ENCODE assay signal across 8 mouse cellular contexts in the genomic region with DNA sequence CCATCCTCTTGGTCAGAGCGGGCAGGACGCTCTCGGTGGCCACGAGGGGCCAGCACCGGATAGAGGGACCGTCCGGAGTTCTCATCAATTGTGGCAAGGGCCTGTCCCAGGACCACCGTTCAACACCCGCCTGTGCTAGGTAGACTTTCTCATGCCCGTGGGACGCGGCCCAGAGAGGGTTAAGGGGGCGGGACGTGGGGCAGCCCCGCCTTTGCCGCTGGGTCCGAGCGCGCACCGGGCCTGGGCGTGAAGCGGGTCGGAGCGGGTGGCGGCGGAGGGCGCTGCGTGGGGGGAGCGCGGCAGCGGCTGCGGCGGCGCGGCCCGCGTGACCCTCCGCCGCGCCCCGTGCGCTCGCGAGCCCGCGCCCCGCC. TPM values are rescaled to one million over a fixed set of nuclear protein-coding genes. Genes with fewer than 3 reads are reported as not detected.
DNase-seq lines count a peak whose midpoint lies in the region; ATAC-seq and TF ChIP-seq lines count a peak whose summit lies in the region.

A gene (plus strand): TSS at position 232 of the 371 bp plus-strand sequence.

- H3K27ac ChIP-seq in embryonic facial prominence, embryonic 15.5 days (replicated peaks): peak within 1 kb of the TSS; percentile 80
- peak within 1 kb of the TSS; percentile 86 for H3K27ac ChIP-seq in heart, embryonic 10.5 days
- 0 out of 2 replicates have a peak within 1 kb of the TSS, but pooled peaks have one; percentile 20 for H3K27ac ChIP-seq in liver, embryonic 12.5 days
- 0 out of 2 replicates have a peak within 1 kb of the TSS, but pooled peaks have one; percentile 1 for H3K27ac ChIP-seq in thymus, adult 2 months (ENCODE audit: control insufficient read depth, insufficient read depth, low read length)

- peaks cover 7% of the 10 kb centered on the region; the same call in 1 of the 2 replicates for H3K27me3 ChIP-seq in embryonic facial prominence, embryonic 15.5 days
- peaks cover 53% of the 10 kb centered on the region for H3K27me3 ChIP-seq in heart, embryonic 10.5 days (ENCODE audit: insufficient read depth, poor library complexity, severe bottlenecking)
- peaks cover 70% of the 10 kb centered on the region for H3K27me3 ChIP-seq in liver, embryonic 12.5 days (replicated peaks)
- no peaks in the 10 kb centered on the region for H3K27me3 ChIP-seq in thymus, adult 2 months (ENCODE audit: control insufficient read depth, insufficient read depth, low read length)

- peak; percentile 55 for DNase-seq in A20 (ENCODE audit: low read depth, low spot score)
- DNase-seq in adrenal gland, postnatal 36 days: peak; percentile 83 to 91
- DNase-seq in heart, embryonic 10.5 days (ENCODE audit: low spot score): no peak
- DNase-seq in kidney, postnatal 14 days: peak; percentile 70
- DNase-seq in neural tube, embryonic 10.5 days (ENCODE audit: extremely low spot score, low spot score): peak; percentile 67
- peak; percentile 64 for DNase-seq in thymus, adult 2 months

- 1% methylated on average over 46 of the region's 47 CpGs for WGBS in embryonic facial prominence, embryonic 15.5 days
- 2% methylated on average over 47 of the region's 47 CpGs for WGBS in heart, embryonic 10.5 days
- 1% methylated on average over 39 of the region's 47 CpGs for WGBS in liver, embryonic 12.5 days (ENCODE audit: insufficient replicate concordance)
- 2% methylated on average over 46 of the region's 47 CpGs for WGBS in thymus, adult 2 months

- no peaks in the 10 kb centered on the region for H3K9me3 ChIP-seq in embryonic facial prominence, embryonic 15.5 days (replicated peaks)
- no peaks in the 10 kb centered on the region for H3K9me3 ChIP-seq in heart, embryonic 10.5 days
- H3K9me3 ChIP-seq in liver, embryonic 12.5 days (replicated peaks): no peaks in the 10 kb centered on the region

- H3K36me3 ChIP-seq in embryonic facial prominence, embryonic 15.5 days: no peaks in the 10 kb centered on the region
- no peaks in the 10 kb centered on the region for H3K36me3 ChIP-seq in heart, embryonic 10.5 days
- no peaks in the 10 kb centered on the region for H3K36me3 ChIP-seq in liver, embryonic 12.5 days
- no peaks in the 10 kb centered on the region for H3K36me3 ChIP-seq in thymus, adult 2 months (ENCODE audit: control insufficient read depth, insufficient read depth, low read length)

- peak within 1 kb of the TSS; percentile 95 for H3K4me2 ChIP-seq in embryonic facial prominence, embryonic 15.5 days (replicated peaks)
- H3K4me2 ChIP-seq in liver, embryonic 12.5 days: peak within 1 kb of the TSS; percentile 82

- no peak for TF ChIP-seq CTCF in thymus, adult 2 months (IDR thresholded peaks at IDR 0.05; ENCODE audit: borderline replicate concordance, control insufficient read depth, extremely low read depth, insufficient read depth, low read length, poor library complexity)

- H3K9ac ChIP-seq in embryonic facial prominence, embryonic 15.5 days: peak within 1 kb of the TSS; percentile 58
- peak within 1 kb of the TSS; percentile 58; the same call in 1 of the 2 replicates for H3K9ac ChIP-seq in liver, embryonic 12.5 days

- TF ChIP-seq POLR2A in thymus, adult 2 months (IDR thresholded peaks at IDR 0.05; ENCODE audit: control insufficient read depth, extremely low read depth, insufficient read depth, low read length, poor library complexity): no peak

- peak within 1 kb of the TSS; percentile 74 for H3K4me3 ChIP-seq in embryonic facial prominence, embryonic 15.5 days (replicated peaks)
- H3K4me3 ChIP-seq in heart, embryonic 10.5 days: peak within 1 kb of the TSS; percentile 79
- peak within 1 kb of the TSS; percentile 61 for H3K4me3 ChIP-seq in liver, embryonic 12.5 days
- peak within 1 kb of the TSS; percentile 66 for H3K4me3 ChIP-seq in thymus, adult 2 months (ENCODE audit: control insufficient read depth, insufficient read depth, low read length)

- H3K4me1 ChIP-seq in embryonic facial prominence, embryonic 15.5 days: peaks cover 26% of the 10 kb centered on the region
- peaks cover 27% of the 10 kb centered on the region for H3K4me1 ChIP-seq in heart, embryonic 10.5 days
- peaks cover 9% of the 10 kb centered on the region for H3K4me1 ChIP-seq in liver, embryonic 12.5 days
- peaks cover 14% of the 10 kb centered on the region for H3K4me1 ChIP-seq in thymus, adult 2 months (replicated peaks; ENCODE audit: control insufficient read depth, insufficient read depth, low read length)

- ATAC-seq in embryonic facial prominence, embryonic 15.5 days (ENCODE audit: insufficient number of reproducible peaks, low FRiP score, low TSS enrichment, low read depth): peak; percentile 85
- ATAC-seq in liver, embryonic 12.5 days: peak; percentile 41; the same call in 1 of the 2 replicates

RNA-seq across cellular contexts. Expression of the gene that starts here (rescaled TPM):
- 10 to 100 TPM; 31.3 to 59.8 TPM for total RNA-seq in adrenal gland, postnatal 36 days (2021)
- polyA plus RNA-seq in embryonic facial prominence, embryonic 15.5 days (2015; fragmentation: Nextera tagmentation; extraction: Ambion mirVana): 13.5 and 13.9 TPM in 2 replicates
- 0.78 and 1.7 TPM in 2 replicates for polyA plus RNA-seq in heart, embryonic 10.5 days (2016; fragmentation: Nextera tagmentation; extraction: Ambion mirVana)
- polyA plus RNA-seq in liver, embryonic 12.5 days (2016; fragmentation: Nextera tagmentation; extraction: Ambion mirVana): 1.9 and 2.0 TPM in 2 replicates
- polyA plus RNA-seq in thymus, adult 2 months (2012; rRNA removed): 17.4 and 18.5 TPM in 2 replicates

Comparison
In these comparisons a context has a peak if more than half of its experiments do, and no peak if none do; other contexts are left out.
1. H3K27ac ChIP-seq: peak in every context shown above with its lines; median percentile 86 in heart, embryonic 10.5 days; 80 in embryonic facial prominence, embryonic 15.5 days; 20 in liver, embryonic 12.5 days; 1 in thymus, adult 2 months.